Mouse (Mus musculus) heart, embryonic 16.5 days (tissue): ENCODE measurements around the gene Xpc. TPM values are rescaled to one million over a fixed set of nuclear protein-coding genes. Genes with fewer than 3 reads are reported as not detected.
"Not testable (repeated sequence)": the region's sequence is repeated elsewhere in the genome, so short reads cannot be mapped to it uniquely, and the experiment has no call there.

Source experiments
- ATAC-seq: fragments of 200-750 bp; cut with Nextera tagmentation; replicated peaks from 2 replicates; pipeline ENCODE4 v1.8.0; 2017; ENCODE audit warnings: moderate number of reproducible peaks; ENCODE audit not compliant: insufficient read depth, low FRiP score; ENCODE audit errors: extremely low read depth
- H3K27ac ChIP-seq: fragments of 300-500 bp; sonication (generic); 2 replicates; pipeline ENCODE4 v1.5.1; 2014; ENCODE audit warnings: mild to moderate bottlenecking, low read length, control low read depth, moderate library complexity
- H3K27me3 ChIP-seq: fragments of 300-500 bp; sonication (generic); 2 replicates; pipeline ENCODE4 v1.6.1; 2014; ENCODE audit warnings: low read length, mixed read lengths; ENCODE audit not compliant: control insufficient read depth, insufficient read depth
- H3K36me3 ChIP-seq: fragments of 300-500 bp; sonication (generic); 2 replicates; pipeline ENCODE4 v1.6.1; 2014; ENCODE audit not compliant: control insufficient read depth, insufficient read depth
- H3K4me1 ChIP-seq: fragments of 300-500 bp; sonication (generic); 2 replicates; pipeline ENCODE4 v1.6.1; 2014; ENCODE audit warnings: low read length, mixed read lengths; ENCODE audit not compliant: control insufficient read depth, insufficient read depth
- H3K4me2 ChIP-seq: fragments of 300-500 bp; sonication (generic); 2 replicates; pipeline ENCODE4 v1.6.1; 2014; ENCODE audit warnings: low read depth, mild to moderate bottlenecking, control low read depth, low read length
- H3K4me3 ChIP-seq: fragments of 300-500 bp; sonication (generic); 2 replicates; pipeline ENCODE4 v1.5.1; 2014; ENCODE audit warnings: mild to moderate bottlenecking, control low read depth, low read length
- H3K9ac ChIP-seq: fragments of 300-500 bp; sonication (generic); 2 replicates; pipeline ENCODE4 v1.6.1; 2014; ENCODE audit warnings: low read length, control low read depth
- H3K9me3 ChIP-seq: fragments of 300-500 bp; sonication (generic); replicated peaks from 2 replicates; pipeline ENCODE4 v1.6.1; 2016; ENCODE audit warnings: low read length; ENCODE audit not compliant: control insufficient read depth
- WGBS: fragments of 180-500 bp; shearing (Covaris S2); extraction: QIAGEN DNeasy Blood & Tissue Kit; methylation state at CpG from one replicate; pipeline ENCODE4 v1.1.7; 2014; 5-methylcytosine and 5-hydroxymethylcytosine counted together
- polyA plus RNA-seq: library from polyadenylated mRNA; unstranded; fragments of >200 nt; fragmentation: Nextera tagmentation; extraction: Ambion mirVana; gene quantifications from 2 replicates; pipeline ENCODE4 v1.2.1, GENCODE M21; 2015

Gene Xpc
- polyA plus RNA-seq, 1 experiment from 2014 or later, result 13.7 TPM

- not testable (repeated sequence) for H3K4me2 ChIP-seq, ATAC-seq
- WGBS, result 89% methylated on average over 3 of the region's 3 CpGs
Measured at GRCm38 (mm10) chr6:91471427-91471826, 44.3 kb downstream of the Xpc start.

GRCm38 (mm10) chr6:91470712-91471111 lies 45.0 kb downstream of the Xpc start:
- H3K4me3 ChIP-seq, result no peak overlapping the region
- H3K4me2 ChIP-seq, result no peak overlapping the region
- ATAC-seq, result no peak
- 81% methylated on average over 2 of the region's 2 CpGs for WGBS
- no peak overlapping the region for H3K27ac ChIP-seq
- H3K9ac ChIP-seq, result no peak overlapping the region
- no peaks in the 10 kb centered on the region for H3K9me3 ChIP-seq
- no peaks in the 10 kb centered on the region for H3K27me3 ChIP-seq
- peaks cover 12% of the 10 kb centered on the region for H3K36me3 ChIP-seq
- H3K4me1 ChIP-seq, result peaks cover 18% of the 10 kb centered on the region

More at GRCm38 (mm10) chr6:91471427-91471826, 44.3 kb downstream of the Xpc start:
- Histone ChIP-seq H3K36me3 (peaks cover 12% of the 10 kb centered on the region), H3K4me1 (peaks cover 18% of the 10 kb centered on the region)
- H3K9ac ChIP-seq, H3K27me3 ChIP-seq, H3K27ac ChIP-seq, H3K9me3 ChIP-seq, H3K4me3 ChIP-seq: not testable (repeated sequence)

GRCm38 (mm10) chr6:91467106-91467505 lies 48.6 kb downstream of the Xpc start:
- peaks cover 2% of the 10 kb centered on the region for H3K4me1 ChIP-seq
- H3K27me3 ChIP-seq, result no peaks in the 10 kb centered on the region
- H3K36me3 ChIP-seq, result peaks cover 23% of the 10 kb centered on the region
- H3K9ac ChIP-seq, result no peak overlapping the region
- H3K4me2 ChIP-seq, result no peak overlapping the region
- no peaks in the 10 kb centered on the region for H3K9me3 ChIP-seq
- 76% methylated on average over 1 of the region's 1 CpGs for WGBS
- no peak overlapping the region for H3K27ac ChIP-seq
- H3K4me3 ChIP-seq, result no peak overlapping the region
- no peak for ATAC-seq

GRCm38 (mm10) chr6:91465756-91466155 lies 49.9 kb downstream of the Xpc start:
- H3K27me3 ChIP-seq, result no peaks in the 10 kb centered on the region
- ATAC-seq, result no peak
- WGBS, result 85% methylated on average over 2 of the region's 2 CpGs

GRCm38 (mm10) chr6:91459471-91459870 lies 56.2 kb downstream of the Xpc start:
- WGBS, result 93% methylated on average over 1 of the region's 1 CpGs
- ATAC-seq, result no peak
- no peak overlapping the region for H3K4me2 ChIP-seq
- H3K4me3 ChIP-seq, result no peak overlapping the region
- H3K4me1 ChIP-seq, result no peaks in the 10 kb centered on the region
- no peak overlapping the region for H3K27ac ChIP-seq
- peaks cover 7% of the 10 kb centered on the region; the same call in 1 of the 2 replicates for H3K36me3 ChIP-seq
- no peak overlapping the region for H3K9ac ChIP-seq
- no peaks in the 10 kb centered on the region for H3K27me3 ChIP-seq
- no peaks in the 10 kb centered on the region for H3K9me3 ChIP-seq

More at GRCm38 (mm10) chr6:91465756-91466155, 49.9 kb downstream of the Xpc start:
- H3K27ac ChIP-seq, result no peak overlapping the region
- H3K36me3 ChIP-seq, result peaks cover 23% of the 10 kb centered on the region
- H3K9ac ChIP-seq, result no peak overlapping the region
- no peaks in the 10 kb centered on the region for H3K9me3 ChIP-seq
- H3K4me1 ChIP-seq, result no peaks in the 10 kb centered on the region
- H3K4me2 ChIP-seq, result no peak overlapping the region
- no peak overlapping the region for H3K4me3 ChIP-seq

- Histone ChIP-seq H3K4me2 (no peak overlapping the region), H3K27ac (no peak overlapping the region), H3K36me3 (no peaks in the 10 kb centered on the region), H3K4me3 (no peak overlapping the region), H3K27me3 (no peaks in the 10 kb centered on the region), H3K4me1 (no peaks in the 10 kb centered on the region), H3K9me3 (no peaks in the 10 kb centered on the region), H3K9ac (no peak overlapping the region)
- 21% methylated on average over 5 of the region's 5 CpGs for WGBS
- no peak for ATAC-seq
Measured at GRCm38 (mm10) chr6:91454546-91454945, 61.1 kb downstream of the Xpc start.

- 28% methylated on average over 1 of the region's 1 CpGs for WGBS
Measured at GRCm38 (mm10) chr6:91452056-91452455, 63.6 kb downstream of the Xpc start.

GRCm38 (mm10) chr6:91449472-91450225 lies 66.0 kb downstream of the Xpc start:
- 54% methylated on average over 3 of the region's 3 CpGs for WGBS
- no peaks in the 10 kb centered on the region; the same call in 1 of the 2 replicates for H3K27me3 ChIP-seq
- H3K9me3 ChIP-seq, result no peaks in the 10 kb centered on the region
- no peak for ATAC-seq
- H3K9ac ChIP-seq, result no peak overlapping the region
- H3K27ac ChIP-seq, result no peak overlapping the region
- H3K4me1 ChIP-seq, result no peaks in the 10 kb centered on the region
- H3K4me2 ChIP-seq, result no peak overlapping the region
- H3K4me3 ChIP-seq, result no peak overlapping the region
- no peaks in the 10 kb centered on the region for H3K36me3 ChIP-seq

More at GRCm38 (mm10) chr6:91452056-91452455, 63.6 kb downstream of the Xpc start:
- Histone ChIP-seq H3K27ac (no peak overlapping the region), H3K4me1 (no peaks in the 10 kb centered on the region), H3K27me3 (no peaks in the 10 kb centered on the region), H3K36me3 (no peaks in the 10 kb centered on the region), H3K4me3 (no peak overlapping the region), H3K4me2 (no peak overlapping the region), H3K9ac (no peak overlapping the region), H3K9me3 (no peaks in the 10 kb centered on the region)
- no peak for ATAC-seq

GRCm38 (mm10) chr6:91445316-91445715 lies 70.4 kb downstream of the Xpc start:
- no peak overlapping the region for H3K9ac ChIP-seq
- WGBS, result 74% methylated on average over 3 of the region's 3 CpGs
- H3K27me3 ChIP-seq, result no peaks in the 10 kb centered on the region; the same call in 1 of the 2 replicates
- no peak overlapping the region for H3K27ac ChIP-seq
- H3K9me3 ChIP-seq, result no peaks in the 10 kb centered on the region
- no peak overlapping the region for H3K4me2 ChIP-seq
- ATAC-seq, result no peak
- H3K4me3 ChIP-seq, result no peak overlapping the region
- no peaks in the 10 kb centered on the region for H3K36me3 ChIP-seq
- peaks cover 4% of the 10 kb centered on the region for H3K4me1 ChIP-seq
